Mouse (Mus musculus) lung, embryonic 15.5 days (tissue): Measurements from ENCODE around the gene Pdss1. TPM values are rescaled to one million over a fixed set of nuclear protein-coding genes. Genes with fewer than 3 reads are reported as not detected.
A peak's percentile ranks its signal among the peaks of the same experiment; 100 is the strongest.
"Not testable (repeated sequence)": the region's sequence is repeated elsewhere in the genome, so short reads cannot be mapped to it uniquely, and the experiment has no call there.

ENCODE experiments used
- ATAC-seq: fragments of 200-750 bp; cut with Nextera tagmentation; 2 replicates; pipeline ENCODE4 v1.8.0; 2017; ENCODE audit warnings: moderate number of reproducible peaks, borderline replicate concordance; ENCODE audit not compliant: low FRiP score, low TSS enrichment; ENCODE audit errors: extremely low read depth
- H3K27ac ChIP-seq: fragments of 300-500 bp; sonication (generic); 2 replicates; pipeline ENCODE4 v1.5.1; 2015; ENCODE audit warnings: moderate library complexity, mild to moderate bottlenecking, inconsistent platforms
- H3K27me3 ChIP-seq: fragments of 300-500 bp; sonication (generic); 2 replicates; pipeline ENCODE4 v1.6.1; 2015; ENCODE audit warnings: inconsistent platforms
- H3K36me3 ChIP-seq: fragments of 300-500 bp; sonication (generic); 2 replicates; pipeline ENCODE4 v1.6.1; 2015; ENCODE audit warnings: inconsistent platforms
- H3K4me1 ChIP-seq: fragments of 300-500 bp; sonication (generic); 2 replicates; pipeline ENCODE4 v1.6.1; 2015; ENCODE audit warnings: inconsistent platforms
- H3K4me2 ChIP-seq: fragments of 300-500 bp; sonication (generic); 2 replicates; pipeline ENCODE4 v1.6.1; 2015; ENCODE audit warnings: inconsistent platforms, mild to moderate bottlenecking, moderate library complexity
- H3K4me3 ChIP-seq: fragments of 300-500 bp; sonication (generic); 2 replicates; pipeline ENCODE4 v1.5.1; 2015; ENCODE audit warnings: mild to moderate bottlenecking, inconsistent platforms
- H3K9ac ChIP-seq: fragments of 300-500 bp; sonication (generic); 2 replicates; pipeline ENCODE4 v1.6.1; 2015; ENCODE audit warnings: inconsistent platforms
- H3K9me3 ChIP-seq: fragments of 300-500 bp; sonication (generic); 2 replicates; pipeline ENCODE4 v1.6.1; 2016; ENCODE audit warnings: inconsistent platforms
- WGBS: fragments of 180-500 bp; shearing (Covaris S2); methylation state at CpG from one replicate; pipeline ENCODE4 v1.1.7; 2015; 5-methylcytosine and 5-hydroxymethylcytosine counted together
- polyA plus RNA-seq: library from polyadenylated mRNA; unstranded; fragments of >200 nt; fragmentation: Nextera tagmentation; extraction: Ambion mirVana; gene quantifications from 2 replicates; pipeline ENCODE4 v1.2.1, GENCODE M21; 2015

Gene Pdss1
- 20.3 and 21.6 TPM in 2 replicates for polyA plus RNA-seq

GRCm38 (mm10) chr2:22895282-22896273 lies at the start of gene Pdss1:
Gene Pdss1, plus strand, starts transcription at chr2:22895522.
- Histone ChIP-seq H3K27me3 (no peaks in the 10 kb centered on the region), H3K9me3 (no peaks in the 10 kb centered on the region), H3K4me1 (no peaks in the 10 kb centered on the region), H3K9ac (peak within 1 kb of the TSS; percentile 70), H3K36me3 (no peaks in the 10 kb centered on the region), H3K27ac (peak within 1 kb of the TSS; percentile 37), H3K4me2 (peak within 1 kb of the TSS; percentile 70), H3K4me3 (peak within 1 kb of the TSS; percentile 80)
- under 1% methylated on average over 81 of the region's 81 CpGs for WGBS
- peak; percentile 99 for ATAC-seq

- no peak overlapping the region for H3K27ac ChIP-seq
- ATAC-seq, result no peak
- no peak overlapping the region for H3K4me2 ChIP-seq
- no peak overlapping the region for H3K9ac ChIP-seq
- H3K27me3 ChIP-seq, result no peaks in the 10 kb centered on the region
- H3K4me1 ChIP-seq, result no peaks in the 10 kb centered on the region
- no peaks in the 10 kb centered on the region for H3K36me3 ChIP-seq
- no peaks in the 10 kb centered on the region for H3K9me3 ChIP-seq
- whole genome bisulfite sequencing, result 62% methylated on average over 4 of the region's 4 CpGs
- no peak overlapping the region for H3K4me3 ChIP-seq
Measured at GRCm38 (mm10) chr2:22851900-22852299, 43.4 kb upstream of the Pdss1 start.

GRCm38 (mm10) chr2:22857501-22857900 lies 37.8 kb upstream of the Pdss1 start:
- Histone ChIP-seq H3K4me3 (no peak overlapping the region), H3K9me3 (no peaks in the 10 kb centered on the region), H3K27me3 (no peaks in the 10 kb centered on the region), H3K4me2 (no peak overlapping the region), H3K9ac (no peak overlapping the region), H3K4me1 (no peaks in the 10 kb centered on the region), H3K27ac (no peak overlapping the region), H3K36me3 (no peaks in the 10 kb centered on the region)
- 69% methylated on average over 3 of the region's 3 CpGs for WGBS
- ATAC-seq, result no peak

- Histone ChIP-seq H3K4me2 (no peak overlapping the region), H3K4me3 (no peak overlapping the region), H3K9ac (no peak overlapping the region), H3K36me3 (no peaks in the 10 kb centered on the region), H3K9me3 (no peaks in the 10 kb centered on the region), H3K27ac (no peak overlapping the region), H3K27me3 (no peaks in the 10 kb centered on the region), H3K4me1 (no peaks in the 10 kb centered on the region)
- WGBS, result 76% methylated on average over 2 of the region's 2 CpGs
- ATAC-seq, result no peak
Measured at GRCm38 (mm10) chr2:22862194-22862593, 33.1 kb upstream of the Pdss1 start.

GRCm38 (mm10) chr2:22864394-22865037 lies 30.8 kb upstream of the Pdss1 start:
- H3K36me3 ChIP-seq, H3K4me1 ChIP-seq, H3K4me2 ChIP-seq, H3K27me3 ChIP-seq, H3K4me3 ChIP-seq, H3K9ac ChIP-seq, H3K27ac ChIP-seq, H3K9me3 ChIP-seq: not testable (repeated sequence)
- peak; percentile 75; the same call in 1 of the 2 replicates for ATAC-seq
- 3% methylated on average over 6 of the region's 6 CpGs for WGBS

GRCm38 (mm10) chr2:22865818-22866217 lies 29.5 kb upstream of the Pdss1 start:
- Histone ChIP-seq H3K9ac (no peak overlapping the region), H3K27me3 (no peaks in the 10 kb centered on the region), H3K27ac (no peak overlapping the region), H3K4me2 (no peak overlapping the region), H3K4me1 (no peaks in the 10 kb centered on the region), H3K36me3 (no peaks in the 10 kb centered on the region), H3K4me3 (no peak overlapping the region), H3K9me3 (no peaks in the 10 kb centered on the region)
- no peak for ATAC-seq
- 93% methylated on average over 1 of the region's 1 CpGs for WGBS

GRCm38 (mm10) chr2:22866894-22867424 lies 28.4 kb upstream of the Pdss1 start:
- Histone ChIP-seq H3K4me2 (no peak overlapping the region), H3K27ac (no peak overlapping the region), H3K36me3 (no peaks in the 10 kb centered on the region), H3K9me3 (no peaks in the 10 kb centered on the region), H3K4me3 (no peak overlapping the region), H3K4me1 (no peaks in the 10 kb centered on the region), H3K9ac (no peak overlapping the region), H3K27me3 (no peaks in the 10 kb centered on the region)
- WGBS, result 57% methylated on average over 7 of the region's 7 CpGs
- ATAC-seq, result no peak

GRCm38 (mm10) chr2:22873159-22873558 lies 22.2 kb upstream of the Pdss1 start:
- no peak overlapping the region for H3K27ac ChIP-seq
- no peak for ATAC-seq

GRCm38 (mm10) chr2:22874628-22875027 lies 20.7 kb upstream of the Pdss1 start:
- Histone ChIP-seq H3K4me3 (no peak overlapping the region), H3K36me3 (no peaks in the 10 kb centered on the region), H3K9ac (no peak overlapping the region), H3K4me1 (no peaks in the 10 kb centered on the region), H3K4me2 (no peak overlapping the region), H3K9me3 (no peaks in the 10 kb centered on the region), H3K27ac (no peak overlapping the region), H3K27me3 (no peaks in the 10 kb centered on the region)
- no peak for ATAC-seq
- WGBS, result 48% methylated on average over 8 of the region's 10 CpGs

More at GRCm38 (mm10) chr2:22873159-22873558, 22.2 kb upstream of the Pdss1 start:
- Histone ChIP-seq H3K9ac (no peak overlapping the region), H3K36me3 (no peaks in the 10 kb centered on the region), H3K4me3 (no peak overlapping the region), H3K9me3 (no peaks in the 10 kb centered on the region), H3K27me3 (no peaks in the 10 kb centered on the region), H3K4me2 (no peak overlapping the region), H3K4me1 (no peaks in the 10 kb centered on the region)
- WGBS, result 68% methylated on average over 1 of the region's 1 CpGs

GRCm38 (mm10) chr2:22876614-22877013 lies 18.7 kb upstream of the Pdss1 start:
- H3K9ac ChIP-seq, result no peak overlapping the region
- no peaks in the 10 kb centered on the region for H3K4me1 ChIP-seq
- H3K9me3 ChIP-seq, result no peaks in the 10 kb centered on the region
- H3K27me3 ChIP-seq, result no peaks in the 10 kb centered on the region
- no peak overlapping the region for H3K27ac ChIP-seq
- no peaks in the 10 kb centered on the region for H3K36me3 ChIP-seq
- H3K4me3 ChIP-seq, result no peak overlapping the region
- H3K4me2 ChIP-seq, result no peak overlapping the region
- 78% methylated on average over 3 of the region's 3 CpGs for WGBS
- ATAC-seq, result no peak

GRCm38 (mm10) chr2:22878781-22879180 lies 16.5 kb upstream of the Pdss1 start:
- WGBS, result 37% methylated on average over 1 of the region's 1 CpGs
- no peaks in the 10 kb centered on the region for H3K4me1 ChIP-seq
- H3K4me2 ChIP-seq, result no peak overlapping the region
- H3K4me3 ChIP-seq, result no peak overlapping the region
- no peaks in the 10 kb centered on the region for H3K36me3 ChIP-seq
- H3K9ac ChIP-seq, result no peak overlapping the region
- ATAC-seq, result no peak
- no peak overlapping the region for H3K27ac ChIP-seq
- H3K9me3 ChIP-seq, result no peaks in the 10 kb centered on the region
- no peaks in the 10 kb centered on the region for H3K27me3 ChIP-seq

GRCm38 (mm10) chr2:22880726-22881125 lies 14.6 kb upstream of the Pdss1 start:
- not testable (repeated sequence) for H3K4me2 ChIP-seq, ATAC-seq
- 80% methylated on average over 3 of the region's 3 CpGs for WGBS

More at GRCm38 (mm10) chr2:22880726-22881125, 14.6 kb upstream of the Pdss1 start:
- not testable (repeated sequence) for H3K27ac ChIP-seq, H3K9me3 ChIP-seq, H3K4me3 ChIP-seq, H3K4me1 ChIP-seq, H3K27me3 ChIP-seq, H3K9ac ChIP-seq, H3K36me3 ChIP-seq
